Mouse (Mus musculus): ENCODE results near the gene Cbln3.

The Cbln3 gene

DNA sequence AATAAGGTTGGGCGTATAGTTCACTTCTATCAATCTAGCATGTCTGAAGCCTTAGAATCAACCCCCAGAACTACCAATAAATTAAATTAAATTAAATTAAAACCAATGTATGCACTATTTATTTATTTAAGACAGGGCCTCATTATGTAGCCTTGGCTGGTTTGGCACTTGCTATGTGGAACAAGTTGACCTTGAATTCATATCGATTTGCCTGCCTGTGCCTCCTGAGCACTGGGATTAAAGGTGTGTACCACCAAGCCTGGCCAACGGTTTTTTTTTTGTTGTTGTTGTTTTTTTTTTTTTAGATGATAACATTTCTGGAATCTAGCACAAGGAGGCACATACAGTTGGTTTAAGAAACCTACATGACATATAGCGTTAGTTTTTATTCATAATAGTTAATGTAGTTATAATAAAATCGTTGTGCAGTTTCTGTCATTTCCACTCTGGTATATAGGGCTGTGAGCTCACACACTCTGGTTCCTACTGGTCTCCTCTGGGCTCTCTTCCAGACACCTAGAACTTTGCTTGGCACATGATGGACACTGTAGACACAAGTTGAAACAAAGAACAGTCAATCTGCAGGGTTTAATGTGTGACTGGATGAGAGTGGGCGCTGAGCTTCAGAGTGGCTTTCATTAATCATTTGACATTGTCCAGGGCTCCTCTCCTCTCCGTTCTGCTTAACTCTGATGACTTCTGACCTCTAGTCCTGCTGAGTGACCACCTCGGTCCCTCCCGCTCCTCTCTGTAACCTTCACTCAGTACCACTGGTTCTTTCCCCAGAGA lies 38.5 kb downstream of the Cbln3 start:
- DNase-seq = no peak

GRCm38 (mm10) chr14:55842794-55843193 lies 41.4 kb downstream of the Cbln3 start:
- no peak for DNase-seq

DNA sequence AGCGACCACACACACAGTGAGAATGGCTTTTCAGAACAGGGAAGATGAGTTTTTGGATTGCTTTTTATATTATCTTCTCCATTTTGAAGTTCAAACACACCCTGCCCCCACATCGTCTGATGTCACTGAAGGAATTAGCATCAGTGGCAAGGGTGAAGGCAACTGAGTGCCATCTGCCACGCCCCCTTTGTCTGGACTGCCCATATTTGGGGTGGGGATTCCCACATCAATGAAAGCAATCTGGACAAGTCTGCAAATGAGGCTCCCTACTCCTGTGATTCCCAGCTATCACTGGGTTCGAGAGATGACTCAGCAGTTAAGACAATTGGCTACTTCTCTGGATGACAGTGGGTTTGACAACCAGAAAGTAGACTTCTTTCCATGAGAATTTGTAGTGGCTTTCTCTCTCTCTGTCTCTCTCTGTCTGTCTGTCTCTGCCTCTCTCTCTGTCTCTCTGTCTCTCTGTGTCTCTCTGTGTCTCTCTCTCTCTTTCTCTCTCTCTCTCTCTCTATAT lies 43.3 kb downstream of the Cbln3 start:
- no peak for DNase-seq

DNA sequence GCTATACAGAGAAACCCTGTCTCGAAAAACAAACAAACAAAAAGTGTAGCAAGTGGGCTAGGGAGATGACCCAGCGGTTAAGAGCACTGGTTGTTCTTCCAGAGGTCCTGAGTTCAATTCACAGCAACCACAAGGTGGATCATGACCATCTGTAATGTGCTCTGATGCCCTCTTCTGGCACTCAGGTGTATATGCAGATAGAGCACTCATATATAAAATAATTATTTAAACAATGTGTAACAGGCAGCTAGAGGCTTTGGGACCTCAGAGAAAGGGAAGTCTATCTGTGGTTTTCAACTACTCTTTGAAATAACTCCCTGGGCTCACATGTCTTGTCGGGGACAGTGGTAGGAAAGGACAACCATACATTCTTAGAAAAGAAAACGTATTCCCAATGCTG lies 45.5 kb downstream of the Cbln3 start:
- no peak for DNase-seq

- no peak for DNase-seq
Measured at GRCm38 (mm10) chr14:55838312-55838711, 45.9 kb downstream of the Cbln3 start.

DNA sequence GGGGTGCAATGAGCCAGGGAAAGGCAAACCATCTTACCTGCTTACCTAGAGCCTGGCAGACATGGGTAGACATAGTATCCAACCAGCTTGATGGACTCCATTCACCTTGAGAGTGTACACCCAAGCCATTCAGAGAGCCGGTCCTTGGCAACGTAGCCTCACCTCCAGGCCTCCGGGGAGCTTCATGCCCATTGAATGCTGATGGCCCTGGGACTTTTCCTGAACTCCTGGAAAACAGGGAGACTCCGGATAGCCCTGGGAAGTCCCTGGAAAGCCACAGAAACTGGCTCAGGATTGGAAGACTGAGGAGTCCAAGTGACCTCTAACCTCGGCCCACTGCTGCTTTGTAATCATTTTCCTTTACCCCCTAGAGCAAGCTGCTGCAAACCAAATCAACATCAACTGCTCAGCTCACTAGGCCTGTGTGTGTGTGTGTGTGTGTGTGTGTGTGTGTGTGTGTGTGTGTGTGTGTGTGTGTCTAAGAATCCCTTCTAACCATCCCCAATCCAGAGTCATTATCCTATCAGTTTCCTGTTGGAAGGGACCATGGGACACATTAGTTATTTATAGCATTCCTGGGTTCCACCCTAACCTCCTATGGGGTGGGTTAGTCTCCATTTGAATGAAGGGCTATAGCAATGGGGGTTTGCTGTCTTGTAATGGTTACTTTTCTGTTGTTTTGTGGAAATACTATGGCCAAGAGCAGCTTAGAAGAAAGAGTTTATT lies 49.2 kb downstream of the Cbln3 start:
- DNase-seq = no peak

DNA sequence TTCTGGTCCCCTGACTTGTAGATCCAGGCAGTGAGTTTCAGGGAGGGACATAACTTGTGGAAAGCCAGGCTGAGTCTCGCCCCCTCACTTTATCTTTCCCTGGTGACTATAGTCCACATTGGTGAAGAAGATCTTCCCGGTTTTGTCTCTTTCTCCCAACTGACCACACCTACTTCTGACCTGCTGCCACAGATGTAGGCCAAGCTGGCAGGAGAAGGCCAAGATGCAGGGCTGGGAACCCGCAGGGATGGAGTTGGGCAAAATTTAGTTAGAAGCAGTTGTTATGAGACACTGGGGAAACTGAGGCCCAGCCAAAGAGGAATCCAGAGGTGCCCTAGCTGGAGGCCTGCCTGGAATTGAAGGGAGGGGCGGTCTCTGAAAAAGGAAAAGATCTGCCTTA lies 51.1 kb downstream of the Cbln3 start:
- DNase-seq = no peak

GRCm38 (mm10) chr14:55830331-55830730 lies 53.9 kb downstream of the Cbln3 start:
- no peak for DNase-seq

GRCm38 (mm10) chr14:55829854-55830253 lies 54.3 kb downstream of the Cbln3 start:
- no peak for DNase-seq

Measured in embryo, embryonic 11 days (tissue).